Mouse (Mus musculus): Measurements from ENCODE around the gene Tnfrsf1b.

Gene Tnfrsf1b

DNA sequence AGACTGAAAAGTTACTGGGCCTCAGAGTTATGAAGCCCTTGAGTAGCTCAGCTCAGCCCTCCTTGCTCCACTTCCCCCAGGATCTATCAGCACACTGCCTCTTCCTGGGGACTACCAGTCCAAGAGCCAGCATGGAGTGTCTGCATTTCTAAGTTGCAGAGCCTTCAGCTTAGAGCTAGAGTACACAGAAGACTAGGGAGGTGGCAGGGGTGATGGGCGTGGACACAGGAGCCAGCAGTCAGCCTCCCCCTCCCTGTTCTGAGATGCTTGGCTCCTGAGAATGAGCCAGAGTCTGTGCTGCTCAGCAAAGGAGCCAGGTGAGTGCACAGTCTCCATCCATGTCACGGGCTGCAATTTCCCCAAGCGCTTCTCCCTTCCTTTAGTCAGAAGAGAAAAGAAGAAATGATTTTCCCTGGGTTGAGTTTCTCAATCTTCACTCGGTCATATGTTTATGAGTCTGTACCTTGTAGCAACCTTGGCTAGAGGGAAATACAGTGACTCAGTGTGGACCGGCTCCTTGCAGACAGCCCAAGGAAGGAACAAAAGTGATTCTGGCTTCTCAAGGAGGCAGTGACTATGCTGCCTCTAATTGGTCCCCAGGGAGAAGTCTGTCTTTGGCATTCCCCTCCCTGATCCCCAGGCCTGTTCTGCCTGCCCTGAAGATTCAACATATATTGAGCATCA lies 11.2 kb upstream of the Tnfrsf1b start:
- no peak for DNase-seq (ENCODE audit: low spot score)

DNA sequence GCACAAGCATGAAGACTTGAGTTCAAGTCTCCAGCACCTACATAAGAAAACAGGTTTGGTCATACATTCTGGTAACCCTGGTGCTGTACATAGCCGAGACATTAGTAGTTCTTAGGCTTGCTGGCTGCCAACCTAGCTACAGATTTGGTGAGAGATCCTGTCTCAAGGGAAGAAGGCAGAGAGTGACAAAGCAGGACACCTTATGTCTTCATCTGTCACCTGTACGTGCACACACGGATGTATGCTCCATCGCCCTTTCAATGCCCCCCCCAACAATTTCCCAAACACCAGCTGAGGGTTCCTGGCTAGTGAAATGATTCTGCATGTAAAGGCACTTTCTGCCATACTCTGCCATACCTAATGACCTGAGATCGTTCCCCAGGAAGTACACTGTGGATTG lies 9.5 kb upstream of the Tnfrsf1b start:
- no peak for DNase-seq (ENCODE audit: low spot score)

DNA sequence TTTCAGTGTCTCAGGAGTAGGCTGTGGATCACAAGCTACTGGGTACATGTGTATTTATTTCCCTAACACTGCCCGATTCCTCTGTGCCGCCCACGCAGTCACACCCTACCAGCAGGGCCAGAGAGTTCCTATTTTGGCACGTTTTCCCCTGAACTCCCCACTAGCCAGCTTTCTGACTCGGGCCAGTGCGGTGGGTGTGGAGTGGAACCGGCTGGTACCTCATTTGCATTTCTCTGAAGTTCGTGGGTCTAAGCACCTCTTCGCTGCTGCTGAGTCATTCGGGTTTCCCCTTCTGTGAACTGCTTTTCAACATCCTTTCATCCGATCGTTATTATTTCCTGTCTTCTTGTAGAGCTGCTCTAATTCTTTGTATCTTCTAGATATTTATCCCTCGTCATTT lies 7.7 kb upstream of the Tnfrsf1b start:
- peak; percentile 55 for DNase-seq (ENCODE audit: low spot score)

DNA sequence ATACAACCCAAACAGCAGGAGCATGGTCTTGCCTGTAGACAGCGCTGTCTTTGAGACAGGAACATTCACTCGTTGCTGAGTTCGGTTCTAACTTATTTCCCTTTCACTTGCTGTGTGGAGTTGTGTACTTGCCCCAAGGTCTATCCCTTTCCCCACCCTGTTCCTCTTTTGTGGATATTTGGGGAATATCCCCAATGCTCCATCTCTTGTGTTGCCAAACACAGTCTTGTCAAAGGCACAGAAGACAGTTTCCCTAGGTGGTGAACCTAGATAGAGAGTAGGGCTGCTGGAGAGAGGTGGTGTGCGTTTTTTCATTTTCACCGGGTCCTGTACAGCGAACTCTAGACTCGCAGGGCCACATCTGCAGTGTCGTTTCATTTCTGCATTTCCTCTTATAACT lies 5.9 kb upstream of the Tnfrsf1b start:
- no peak for DNase-seq (ENCODE audit: low spot score)

DNA sequence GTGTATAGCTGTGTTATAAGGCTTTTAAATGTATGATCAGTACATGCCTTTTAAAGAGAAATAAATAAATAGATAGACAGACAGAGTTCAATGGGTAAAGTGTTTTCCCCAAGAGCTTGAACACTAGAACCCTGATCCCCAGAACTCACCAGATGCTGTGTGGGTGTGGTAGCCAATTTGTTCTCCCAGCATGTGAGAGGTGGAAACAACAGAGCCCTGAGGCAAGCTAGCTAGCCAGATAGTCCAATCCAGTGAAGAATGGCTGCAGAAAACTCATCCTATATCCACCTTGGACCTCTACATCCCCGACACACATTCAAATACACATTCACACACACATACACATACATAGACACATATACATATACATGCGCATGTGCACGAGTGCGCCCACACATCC lies 4.9 kb upstream of the Tnfrsf1b start:
- no peak for DNase-seq (ENCODE audit: low spot score)

DNA sequence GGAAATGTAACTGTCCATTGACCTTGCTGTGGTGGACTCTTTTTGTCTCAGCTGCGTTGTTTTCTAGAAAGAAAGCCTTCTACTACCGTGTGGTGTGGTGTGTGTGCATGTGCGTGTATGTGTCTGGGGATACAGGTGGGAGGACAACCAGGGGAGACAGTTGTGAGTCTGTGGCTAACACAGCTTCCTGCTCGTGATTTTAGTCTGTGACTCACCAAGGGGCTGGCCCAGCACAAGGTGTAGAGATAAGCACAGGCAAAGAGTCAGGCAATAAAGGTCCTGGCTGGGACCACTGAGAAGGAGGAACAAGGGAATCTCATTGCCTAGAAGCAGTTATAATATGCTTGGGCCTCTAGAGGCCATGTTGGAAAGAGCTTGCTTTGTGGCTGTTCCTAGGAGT lies 3.3 kb upstream of the Tnfrsf1b start:
- no peak for DNase-seq (ENCODE audit: low spot score)

DNA sequence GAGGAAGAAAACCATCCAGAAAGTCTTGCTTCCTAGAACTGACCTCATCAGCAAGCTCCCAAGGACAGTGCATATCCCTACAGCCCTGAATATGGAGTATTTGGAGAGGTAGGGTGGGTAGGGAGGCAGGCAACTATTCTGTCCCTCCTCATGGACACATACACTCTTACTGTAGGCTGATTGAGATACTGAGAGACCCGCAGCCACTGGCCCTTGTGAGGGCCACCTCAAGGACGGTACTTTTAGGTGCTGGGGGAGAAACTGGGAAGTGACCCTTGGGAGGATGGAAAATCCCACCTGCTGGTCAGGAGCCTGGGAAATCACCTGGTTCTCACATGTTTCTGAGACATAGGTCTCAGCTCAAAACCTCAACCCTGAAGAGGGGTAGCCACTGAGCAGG lies 886 bp upstream of the Tnfrsf1b start:
- DNase-seq (ENCODE audit: low spot score), result no peak

DNA sequence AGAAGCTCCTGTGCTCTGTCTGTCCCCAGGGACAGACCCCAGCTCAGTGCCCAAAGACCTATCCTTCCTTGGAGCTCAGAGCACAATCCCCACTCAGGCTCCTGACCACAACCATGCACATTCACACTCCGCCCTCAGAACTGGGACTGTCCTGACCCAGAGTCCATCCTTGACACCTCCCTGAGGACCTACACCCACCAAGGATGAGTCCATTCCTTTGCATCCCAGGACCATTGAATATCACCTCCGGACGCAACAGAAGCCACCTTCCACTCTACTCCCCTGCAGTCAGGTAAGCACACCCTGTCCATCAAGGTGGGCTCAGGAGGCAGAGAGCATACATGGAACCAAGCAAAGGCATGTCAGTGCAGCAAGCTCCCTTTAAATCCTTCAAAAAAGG lies 1.1 kb downstream of the Tnfrsf1b start:
- DNase-seq (ENCODE audit: low spot score), result no peak

DNA sequence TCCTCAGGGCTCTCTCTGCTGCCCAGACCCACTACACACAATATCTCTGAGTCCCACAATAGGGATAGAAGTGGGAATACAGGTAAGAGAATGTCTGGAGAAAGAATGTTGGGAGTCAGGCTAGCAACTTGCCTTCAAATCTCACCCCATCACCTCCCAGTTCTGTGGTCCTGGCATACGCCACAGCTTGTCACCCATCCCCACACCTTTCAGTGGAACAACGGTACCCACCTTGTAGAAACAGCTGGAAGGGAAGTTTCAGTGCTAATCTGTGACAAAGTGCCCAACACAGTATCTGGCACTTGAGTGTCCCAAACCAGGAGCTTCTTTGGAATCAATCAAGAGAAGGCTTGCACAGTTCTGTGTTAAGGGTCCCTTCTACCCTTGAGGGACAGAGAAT lies 2.0 kb downstream of the Tnfrsf1b start:
- DNase-seq (ENCODE audit: low spot score), result no peak

DNA sequence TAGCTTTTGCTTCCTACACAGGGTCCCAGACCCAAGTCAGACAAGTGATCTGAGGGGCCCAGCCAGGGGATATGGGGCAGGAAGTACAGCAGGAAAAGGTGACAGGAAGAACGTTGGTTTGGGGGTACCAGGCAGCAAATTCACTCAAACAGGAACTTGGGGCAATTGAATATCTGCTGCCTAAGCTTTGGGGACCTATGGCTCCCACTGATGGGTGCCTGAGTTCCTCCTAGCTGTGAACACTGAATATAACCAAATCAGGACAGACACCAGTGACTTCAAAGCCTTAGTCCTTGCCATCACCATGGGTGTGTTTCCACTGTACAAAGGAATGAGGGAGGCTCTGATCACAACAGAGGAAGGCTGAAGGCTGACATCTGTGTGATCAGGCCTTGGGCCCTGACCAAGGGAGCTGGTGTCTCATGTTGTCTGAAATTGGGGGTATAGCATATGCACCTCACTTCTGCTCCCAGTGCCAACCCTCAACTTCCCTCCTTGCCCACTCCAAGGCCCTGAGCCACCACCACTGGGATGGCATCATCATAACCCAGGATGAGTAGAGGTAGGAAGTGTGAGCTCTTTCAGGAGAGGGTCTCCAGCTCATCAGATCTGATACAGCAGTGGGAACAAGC lies 3.8 kb downstream of the Tnfrsf1b start:
- no peak for DNase-seq (ENCODE audit: low spot score)

DNA sequence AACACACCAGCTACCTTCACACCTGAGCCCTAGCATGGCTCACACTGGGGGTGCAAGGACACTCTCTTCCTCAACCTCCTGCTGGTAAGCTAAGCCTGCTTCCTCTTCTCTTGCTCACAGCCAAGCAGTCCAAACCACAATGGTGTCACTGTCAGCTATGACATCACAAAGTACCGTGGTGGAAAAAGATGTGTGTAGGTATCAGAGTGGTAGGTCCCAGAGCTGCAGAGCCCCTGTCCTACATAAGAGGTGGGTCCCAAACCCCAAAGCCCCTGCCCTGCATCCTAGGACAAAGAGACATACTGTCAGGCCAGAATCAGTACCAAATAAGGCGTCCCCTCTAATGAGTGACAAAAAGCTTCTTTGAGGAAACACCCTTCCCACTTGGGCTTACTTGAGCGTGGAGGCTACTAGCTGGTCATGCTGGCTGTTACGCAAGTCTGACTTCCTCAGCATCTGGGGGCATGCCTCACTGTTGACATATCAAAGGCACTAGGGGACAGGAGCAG lies 5.9 kb downstream of the Tnfrsf1b start:
- DNase-seq (ENCODE audit: low spot score), result peak; percentile 48

DNA sequence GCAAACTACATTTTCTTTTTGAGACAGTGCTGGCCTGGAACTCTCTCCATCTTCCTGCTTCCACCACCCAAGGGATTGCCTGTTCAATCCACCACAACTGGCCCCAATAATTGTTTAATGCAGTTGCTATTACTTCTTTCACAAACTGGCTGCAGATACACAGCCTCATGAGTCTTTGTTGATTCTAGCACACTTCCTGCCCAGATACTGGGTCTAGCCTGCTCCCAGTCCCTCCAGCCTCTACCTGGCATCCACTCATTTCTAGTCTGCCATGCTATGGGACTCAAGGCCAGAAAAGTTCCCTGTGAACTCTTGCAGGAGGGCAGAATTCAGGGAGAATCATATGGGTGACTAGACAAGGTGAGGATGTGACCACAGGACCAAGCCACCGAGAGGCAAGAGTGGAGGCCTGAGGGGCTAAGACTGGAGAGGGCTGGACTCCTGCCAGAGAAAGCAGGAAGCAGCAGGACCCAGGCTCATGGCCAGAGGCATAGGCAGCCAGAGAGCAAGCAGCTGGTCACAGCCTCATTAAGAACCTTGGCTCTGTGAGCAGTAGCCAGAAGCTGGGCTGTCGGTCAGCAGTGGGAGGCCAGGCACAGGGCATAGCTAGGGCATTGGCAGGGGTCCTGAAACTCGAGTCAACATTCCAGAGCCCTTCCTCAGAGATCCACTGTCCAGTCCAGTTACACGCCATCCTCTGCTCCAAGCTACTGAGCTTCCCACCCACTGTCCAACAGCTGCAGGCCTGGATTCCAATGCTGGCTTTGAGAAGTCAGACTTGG lies 7.4 kb downstream of the Tnfrsf1b start:
- no peak for DNase-seq (ENCODE audit: low spot score)

DNA sequence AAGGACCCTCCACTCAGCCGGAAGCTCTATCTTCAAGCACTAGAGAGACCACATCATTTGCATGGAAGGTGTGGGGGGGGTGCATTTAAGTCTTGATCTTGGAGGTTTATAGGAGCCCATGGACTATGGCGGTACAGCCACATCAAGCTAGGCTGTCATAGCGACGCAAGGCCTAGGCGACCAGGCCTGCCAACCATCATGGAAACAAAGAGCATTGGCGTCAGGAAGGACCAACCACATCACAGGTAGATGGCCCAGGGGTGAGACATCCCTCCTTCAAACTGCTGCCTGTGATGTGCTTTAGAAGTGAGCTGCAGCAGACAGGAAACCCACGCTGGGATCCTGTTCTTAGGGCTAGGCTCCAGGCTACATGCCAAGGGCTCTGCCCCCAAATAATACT lies 10.6 kb downstream of the Tnfrsf1b start:
- no peak for DNase-seq (ENCODE audit: low spot score)

DNA sequence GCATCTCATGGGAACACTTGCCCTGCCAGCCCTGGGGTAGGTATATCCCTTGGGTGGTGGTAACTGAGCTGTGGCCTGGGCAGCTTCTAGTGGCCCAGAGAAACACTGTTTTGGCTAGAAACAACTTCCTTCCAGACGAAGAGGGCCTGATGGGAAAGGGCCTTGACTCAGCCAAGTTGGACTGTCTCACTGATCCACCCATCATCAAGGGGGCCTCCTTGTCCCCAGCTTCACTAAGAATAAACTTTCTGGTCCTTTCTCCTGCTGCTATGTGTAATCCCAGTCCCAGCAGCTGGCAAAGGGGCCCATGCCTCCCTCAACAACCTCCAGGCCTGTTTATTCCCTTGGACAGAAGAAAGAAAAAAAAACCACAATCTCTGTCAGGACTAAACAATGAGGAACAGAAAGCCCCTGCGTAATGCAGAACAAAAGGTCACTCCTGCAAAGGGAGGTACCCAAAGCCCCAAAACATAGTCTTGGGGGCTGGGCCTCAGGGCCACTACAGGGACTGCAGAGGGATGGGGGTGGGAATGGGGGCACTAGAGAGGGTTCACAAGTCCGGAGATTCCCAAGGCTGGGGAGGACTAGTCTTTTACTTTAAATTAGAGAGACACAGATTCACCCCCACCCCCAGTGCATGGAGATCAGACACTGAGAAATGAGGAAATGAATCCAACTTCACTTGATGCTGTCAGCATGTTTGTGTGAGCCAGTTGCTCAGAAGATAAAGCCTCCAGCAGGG lies 13.0 kb downstream of the Tnfrsf1b start:
- no peak for DNase-seq (ENCODE audit: low spot score)

DNA sequence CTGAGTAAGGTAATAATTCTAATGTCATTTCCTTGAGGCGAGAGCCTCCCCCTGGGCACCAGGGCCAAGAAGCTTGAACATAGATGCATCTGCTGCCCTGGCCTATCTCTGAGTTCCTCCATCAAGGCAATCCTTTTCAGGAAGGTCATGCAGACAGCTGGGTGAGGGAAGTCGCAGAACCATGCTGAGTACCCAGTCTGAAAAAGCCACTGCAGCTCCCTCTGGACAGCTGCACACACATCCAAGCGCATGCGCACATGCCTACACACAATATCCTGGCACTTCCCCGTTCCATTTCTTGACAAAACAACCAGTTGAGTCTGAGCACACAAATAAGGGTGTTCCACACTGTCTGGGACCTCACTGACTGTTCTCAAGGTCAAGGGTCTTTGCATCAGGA lies 14.9 kb downstream of the Tnfrsf1b start:
- DNase-seq (ENCODE audit: low spot score), result no peak

DNA sequence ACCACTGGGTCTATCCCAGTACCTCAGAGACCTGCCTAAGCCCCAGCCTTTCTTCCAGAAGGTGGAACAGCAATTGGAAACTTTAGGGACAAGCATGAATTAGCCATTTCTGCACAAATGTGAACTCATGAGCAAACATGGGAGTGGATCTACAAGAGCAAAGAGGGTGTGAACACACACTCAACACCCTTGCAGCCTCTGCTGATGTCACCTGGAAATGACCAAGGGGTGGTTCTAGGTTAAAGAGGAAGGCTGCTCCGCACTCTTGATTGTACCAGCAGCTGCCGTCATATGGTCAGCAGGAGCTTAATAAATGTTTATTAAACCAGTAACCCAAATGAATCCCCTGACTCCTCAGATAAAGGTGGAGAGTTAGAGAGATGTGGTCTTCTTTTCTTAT lies 16.0 kb downstream of the Tnfrsf1b start:
- DNase-seq (ENCODE audit: low spot score), result no peak

DNA sequence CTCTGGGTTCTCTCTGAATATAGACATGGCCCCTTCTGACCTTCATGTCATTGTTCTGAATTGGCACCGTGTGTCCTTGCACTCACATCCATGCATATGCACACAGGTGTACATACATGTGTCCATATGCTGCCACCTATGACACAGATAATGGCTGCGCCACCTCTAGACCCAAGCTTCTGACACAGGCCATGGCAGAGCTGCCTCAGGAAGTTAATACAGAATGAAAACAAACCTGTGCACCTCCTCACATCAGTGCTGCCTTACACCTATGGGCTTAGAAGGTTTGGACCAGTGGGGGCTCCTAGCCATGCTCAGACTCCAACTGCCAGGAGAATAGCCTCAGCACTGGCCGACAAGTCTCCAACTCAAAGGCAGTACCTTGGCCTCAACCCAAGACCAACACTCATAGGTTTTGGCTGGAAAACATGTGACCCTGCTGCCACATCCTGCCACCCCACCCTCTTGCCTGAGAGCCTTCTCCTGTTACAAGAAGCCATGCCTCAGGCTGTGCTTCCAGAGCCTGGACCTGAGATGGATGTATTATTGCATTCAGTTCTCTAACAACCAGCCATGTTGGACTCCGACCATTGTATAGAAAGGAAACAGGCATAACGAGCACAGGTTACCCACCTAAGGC lies 17.0 kb downstream of the Tnfrsf1b start:
- DNase-seq (ENCODE audit: low spot score), result no peak

DNA sequence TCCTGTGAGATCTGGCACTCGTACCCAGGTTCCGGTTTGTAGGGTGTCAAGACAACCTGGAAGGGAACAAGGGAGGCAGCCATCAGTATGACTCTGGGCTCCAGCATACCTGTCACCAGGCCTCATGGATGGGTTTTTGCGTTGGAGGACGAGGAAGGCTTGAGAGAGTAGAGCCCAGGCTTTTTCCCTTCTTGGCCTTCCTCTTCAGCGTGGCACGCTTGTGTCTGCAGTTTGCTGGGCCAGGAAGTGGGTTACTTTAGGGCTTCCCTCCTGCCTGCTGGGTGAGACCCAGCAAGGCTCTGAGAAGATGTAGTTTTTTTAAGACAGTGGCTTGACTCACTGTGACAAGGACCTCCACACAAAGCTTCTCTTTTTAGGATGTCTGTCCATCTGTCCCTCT lies 17.6 kb downstream of the Tnfrsf1b start:
- no peak for DNase-seq (ENCODE audit: low spot score)

DNA sequence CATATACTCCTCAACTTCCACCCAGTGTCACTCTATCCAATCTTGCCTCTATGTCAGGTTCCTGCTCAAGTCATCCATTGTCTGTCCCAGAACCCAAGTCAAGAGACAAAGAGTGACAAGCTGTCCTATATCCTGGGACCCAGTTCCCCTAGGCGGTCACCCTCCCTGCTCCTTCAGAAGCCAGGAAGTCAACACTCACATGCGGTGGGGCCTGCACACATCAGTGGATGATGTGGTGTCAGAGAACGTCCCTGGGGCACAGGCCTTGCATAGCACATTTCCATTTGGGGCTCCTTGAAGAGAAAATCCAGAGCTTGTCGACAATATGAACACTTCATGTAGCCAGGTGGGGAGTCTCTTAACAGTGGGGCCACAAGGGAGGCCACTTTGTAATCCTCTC lies 22.1 kb downstream of the Tnfrsf1b start:
- no peak for DNase-seq (ENCODE audit: low spot score)

DNA sequence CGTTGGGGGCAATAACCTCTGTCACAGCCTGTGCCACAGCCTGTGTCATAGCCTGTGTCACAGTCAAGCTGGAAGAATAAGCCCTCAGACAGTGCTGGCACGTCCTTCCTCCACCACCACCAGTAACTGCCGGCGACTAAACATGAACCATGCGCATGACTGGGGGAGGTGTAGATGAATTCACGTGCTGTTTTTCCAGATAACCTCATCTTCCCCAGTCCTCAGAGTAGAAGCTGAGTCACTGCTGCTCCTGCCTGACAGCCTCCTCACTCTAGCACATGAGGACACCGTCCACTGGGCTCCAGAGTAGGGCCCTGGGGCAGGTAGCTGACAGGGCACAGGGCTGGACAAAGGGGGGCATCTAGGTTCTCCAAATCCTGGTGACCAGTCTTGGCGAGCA lies 24.6 kb downstream of the Tnfrsf1b start:
- no peak for DNase-seq (ENCODE audit: low spot score)

DNA sequence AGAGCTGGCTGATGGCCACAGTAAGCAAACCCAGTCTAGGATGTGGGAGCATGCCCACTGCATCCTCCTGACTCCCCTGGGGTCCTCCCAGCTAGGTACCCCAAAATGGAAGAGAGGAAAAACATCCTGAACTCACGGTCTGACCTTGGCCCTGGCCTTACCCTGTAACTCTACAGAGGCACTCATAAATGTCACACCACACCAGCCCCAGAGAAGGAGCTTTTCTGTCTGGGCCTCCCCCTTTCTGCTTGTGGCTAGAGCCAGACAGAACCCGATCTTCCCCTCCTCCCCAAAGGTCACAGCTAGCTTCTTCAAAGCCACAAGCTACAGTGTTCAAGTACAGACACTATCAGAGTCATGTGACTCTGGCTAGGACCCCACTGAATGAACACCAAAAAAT lies 25.3 kb downstream of the Tnfrsf1b start:
- DNase-seq (ENCODE audit: low spot score), result no peak

DNA sequence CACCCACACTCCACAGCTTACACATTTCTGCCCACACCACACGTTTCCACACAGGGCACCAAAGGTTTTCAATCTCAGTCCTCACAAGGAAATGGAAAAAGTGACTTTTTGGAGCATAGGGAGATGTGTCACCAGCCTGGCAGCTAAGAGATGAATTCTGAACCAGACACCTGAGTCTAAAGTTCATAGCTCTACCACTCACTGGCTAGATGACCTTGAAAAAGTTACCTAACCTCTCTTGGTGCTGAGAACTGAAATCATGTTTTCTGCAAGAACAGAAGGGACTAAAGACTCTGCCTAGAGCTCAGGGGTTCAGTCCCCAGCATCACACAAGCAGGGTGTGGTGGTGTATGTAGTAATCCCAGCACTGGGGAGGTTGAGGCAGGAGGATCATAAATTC lies 26.7 kb downstream of the Tnfrsf1b start:
- no peak for DNase-seq (ENCODE audit: low spot score)
